Mouse (Mus musculus): Measurements from ENCODE around the gene Nhlrc3.

- TF ChIP-seq CTCF (IDR thresholded peaks at IDR 0.05): no peak
- no peak for TF ChIP-seq POLR2A (IDR thresholded peaks at IDR 0.05; ENCODE audit: insufficient read depth, low read depth, low read length)
These were observed 23.4 kb upstream of the Nhlrc3 start for GRCm38 (mm10) chr3:53486561-53486960.

All from heart, adult 2 months (tissue).